Mouse (Mus musculus): ENCODE data around the gene Llph.
"Not testable (repeated sequence)": the region's sequence is repeated elsewhere in the genome, so short reads cannot be mapped to it uniquely, and the experiment has no call there.

Llph gene

GRCm38 (mm10) chr10:120210096-120210495, 16.8 kb upstream of the Llph start:
- in situ Hi-C loops (cut with MboI; ENCODE audit: unreplicated experiment in 2 of 2) = no loop called here

- in situ Hi-C loops (cut with MboI; ENCODE audit: unreplicated experiment in 2 of 2) = not testable (repeated sequence)
Measured at GRCm38 (mm10) chr10:120217099-120217498, 9.8 kb upstream of the Llph start.

DNA sequence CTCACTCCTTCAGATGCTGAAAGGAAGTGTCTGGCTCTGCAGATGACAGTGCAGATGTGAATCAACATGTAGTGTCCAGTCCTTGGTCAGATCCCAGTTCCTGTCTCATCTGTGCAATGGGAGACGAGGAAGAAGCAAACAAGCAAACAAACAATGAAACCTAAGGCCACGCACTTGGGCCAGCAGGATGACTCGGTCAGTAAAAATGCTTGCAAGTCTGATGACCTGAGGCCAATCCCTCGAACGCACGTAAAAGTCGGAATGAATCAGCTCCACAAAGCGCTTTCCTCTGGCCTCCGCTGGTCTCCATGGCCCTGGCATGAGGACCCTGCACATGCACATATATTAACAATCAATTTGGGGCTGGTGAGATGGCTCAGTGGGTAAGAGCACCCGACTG, 7.9 kb upstream of the Llph start:
- in situ Hi-C loops (cut with MboI; ENCODE audit: unreplicated experiment in 2 of 2) = no loop called here

DNA sequence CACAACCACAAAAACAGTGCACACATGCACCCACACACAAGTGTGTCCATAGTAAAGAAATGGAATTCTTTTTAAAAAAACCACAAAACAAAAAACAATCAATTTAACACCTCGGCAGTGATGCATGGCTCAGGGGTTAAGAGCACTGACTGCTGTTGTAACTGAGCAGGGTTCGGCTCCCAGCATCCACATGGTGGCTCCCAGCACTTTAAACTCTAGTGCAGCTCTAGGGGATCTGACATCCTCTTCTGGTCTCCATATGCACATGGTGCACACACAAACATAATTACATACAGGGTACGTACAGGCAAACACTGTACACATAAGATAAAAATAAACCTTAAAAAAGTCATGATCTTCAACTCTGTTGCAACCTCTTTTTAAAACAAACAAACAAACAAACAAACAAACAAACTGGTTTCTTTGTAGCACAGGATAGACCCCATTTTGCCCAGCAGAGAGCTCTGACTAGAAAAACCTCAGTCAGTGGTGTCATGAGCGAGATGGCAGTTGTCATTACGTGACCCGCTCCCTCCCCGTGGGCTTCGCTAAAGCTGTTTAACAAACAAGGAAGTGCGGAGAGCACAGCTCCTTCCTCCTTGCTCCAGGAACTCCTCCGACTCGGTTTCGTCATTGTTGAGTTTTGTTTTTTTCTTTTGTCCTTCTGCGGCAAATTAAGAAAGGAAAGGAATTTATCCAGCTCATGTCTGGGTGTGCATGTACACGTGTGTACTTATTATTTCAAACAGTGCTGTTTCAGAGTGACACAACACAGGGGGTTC, 7.1 kb upstream of the Llph start:
- in situ Hi-C loops (cut with MboI; ENCODE audit: unreplicated experiment in 2 of 2) = no loop called here

GRCm38 (mm10) chr10:120220776-120221175, 6.1 kb upstream of the Llph start:
- in situ Hi-C loops (cut with MboI; ENCODE audit: unreplicated experiment in 2 of 2) = no loop called here

DNA sequence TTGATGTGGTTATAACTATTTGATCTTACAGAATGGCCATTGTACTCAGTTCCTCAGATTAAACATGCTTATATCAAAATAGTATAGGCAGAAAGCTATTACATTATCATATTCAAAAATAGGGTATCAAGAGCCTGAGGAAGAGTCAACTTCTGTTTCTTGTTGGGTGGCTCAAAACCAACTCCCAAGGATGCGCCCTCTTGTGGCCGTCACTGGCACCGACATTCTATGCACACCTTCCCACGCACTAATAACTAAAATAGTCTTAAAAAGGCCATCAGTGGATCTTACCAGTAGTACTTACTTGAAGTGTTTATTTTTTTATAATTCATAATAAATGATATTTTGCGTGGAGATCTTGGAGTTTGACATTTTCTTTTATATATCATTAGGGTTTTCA, 4.8 kb downstream of the Llph start:
- in situ Hi-C loops (cut with MboI; ENCODE audit: unreplicated experiment in 2 of 2) = loop anchor here (5.0 to 25.0 kb wide), 3 partner anchors 819 to 1026 kb away; partner anchors contain the start of gene Cand1 (in 1 of the 2)

GRCm38 (mm10) chr10:120233655-120234367, 6.9 kb downstream of the Llph start:
- in situ Hi-C loops (cut with MboI; ENCODE audit: unreplicated experiment in 2 of 2) = loop anchor here (5.0 to 25.0 kb wide), 3 partner anchors 822 to 1023 kb away; partner anchors contain the start of gene Cand1 (in 1 of the 2)

DNA sequence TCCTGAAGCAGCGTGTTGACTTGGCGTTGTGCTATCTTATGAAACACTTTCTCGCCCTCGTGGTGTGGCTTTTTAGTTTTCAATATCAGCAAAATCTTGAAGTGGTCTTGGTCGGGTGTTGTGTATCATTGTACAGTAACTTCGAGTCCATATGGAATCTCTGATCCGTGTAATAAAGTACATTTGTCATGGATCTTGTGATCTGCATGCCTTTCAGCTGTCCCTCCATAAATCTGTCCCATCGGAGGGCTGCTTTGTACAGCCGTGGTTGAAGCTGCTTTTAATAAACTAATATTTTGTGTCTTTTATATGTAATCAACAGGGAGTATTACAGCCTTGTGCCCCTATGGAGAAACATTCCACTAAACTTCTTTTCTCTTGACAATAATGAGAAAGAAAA, 10.0 kb downstream of the Llph start:
- in situ Hi-C loops (cut with MboI; ENCODE audit: unreplicated experiment in 2 of 2) = loop anchor here (5.0 to 25.0 kb wide), 3 partner anchors 35 to 1000 kb away; partner anchors contain the start of gene Cand1 (in 1 of the 2)

DNA sequence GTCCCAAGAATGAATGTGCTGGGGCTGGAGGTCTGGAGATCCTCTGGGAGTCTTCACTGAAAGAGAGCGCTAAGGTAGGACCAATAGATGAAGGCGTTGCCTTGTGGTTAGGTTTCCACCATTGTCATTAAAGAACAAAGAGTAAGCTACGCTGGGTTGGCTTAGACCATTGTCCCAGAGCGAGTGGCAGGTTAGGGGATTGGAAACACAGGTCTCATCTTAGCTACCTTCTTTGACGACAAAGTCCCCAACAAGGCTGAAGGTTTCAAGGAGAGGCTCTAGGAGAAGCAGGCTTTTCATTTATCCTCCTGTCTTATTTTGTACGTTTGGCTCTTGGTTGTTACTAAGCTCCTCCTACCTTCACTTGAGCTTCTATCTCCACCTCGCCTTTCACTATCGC, 11.4 kb downstream of the Llph start:
- in situ Hi-C loops (cut with MboI; ENCODE audit: unreplicated experiment in 2 of 2) = loop anchor here (5.0 to 25.0 kb wide), 3 partner anchors 34 to 1001 kb away; partner anchors contain the start of gene Cand1 (in 1 of the 2)

DNA sequence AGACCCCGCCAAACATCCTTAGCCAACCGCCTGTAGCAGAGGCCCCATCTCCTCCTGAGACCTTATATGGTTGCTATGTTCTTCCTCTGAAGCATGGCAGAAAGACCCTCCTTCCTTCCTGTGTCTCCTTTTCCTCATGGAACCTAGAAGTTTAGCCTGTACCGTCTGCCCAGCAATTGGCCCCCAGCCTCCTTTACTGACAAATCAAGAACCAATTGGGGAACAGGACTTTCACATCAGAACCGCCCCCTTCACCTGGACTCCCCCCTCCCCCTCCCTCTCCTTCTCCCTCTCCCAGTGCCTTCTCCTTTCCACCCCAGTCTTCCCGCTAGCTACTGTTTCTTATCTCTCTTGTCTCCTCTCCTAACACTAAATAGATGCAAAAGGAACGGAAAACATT, 12.6 kb downstream of the Llph start:
- in situ Hi-C loops (cut with MboI; ENCODE audit: unreplicated experiment in 2 of 2) = loop anchor here (5.0 to 25.0 kb wide), 3 partner anchors 33 to 1002 kb away; partner anchors contain the start of gene Cand1 (in 1 of the 2)

- in situ Hi-C loops (cut with MboI; ENCODE audit: unreplicated experiment in 2 of 2) = loop anchor here (10.0 to 25.0 kb wide), 3 partner anchors 830 to 1012 kb away; partner anchors contain the start of gene Cand1 (in 1 of the 2)
Measured at GRCm38 (mm10) chr10:120242421-120242820, 15.6 kb downstream of the Llph start.

- in situ Hi-C loops (cut with MboI; ENCODE audit: unreplicated experiment in 2 of 2) = loop anchor here (10.0 to 25.0 kb wide), 3 partner anchors 833 to 1009 kb away; partner anchors contain the start of gene Cand1 (in 1 of the 2)
Measured at GRCm38 (mm10) chr10:120245681-120246080, 18.8 kb downstream of the Llph start.

DNA sequence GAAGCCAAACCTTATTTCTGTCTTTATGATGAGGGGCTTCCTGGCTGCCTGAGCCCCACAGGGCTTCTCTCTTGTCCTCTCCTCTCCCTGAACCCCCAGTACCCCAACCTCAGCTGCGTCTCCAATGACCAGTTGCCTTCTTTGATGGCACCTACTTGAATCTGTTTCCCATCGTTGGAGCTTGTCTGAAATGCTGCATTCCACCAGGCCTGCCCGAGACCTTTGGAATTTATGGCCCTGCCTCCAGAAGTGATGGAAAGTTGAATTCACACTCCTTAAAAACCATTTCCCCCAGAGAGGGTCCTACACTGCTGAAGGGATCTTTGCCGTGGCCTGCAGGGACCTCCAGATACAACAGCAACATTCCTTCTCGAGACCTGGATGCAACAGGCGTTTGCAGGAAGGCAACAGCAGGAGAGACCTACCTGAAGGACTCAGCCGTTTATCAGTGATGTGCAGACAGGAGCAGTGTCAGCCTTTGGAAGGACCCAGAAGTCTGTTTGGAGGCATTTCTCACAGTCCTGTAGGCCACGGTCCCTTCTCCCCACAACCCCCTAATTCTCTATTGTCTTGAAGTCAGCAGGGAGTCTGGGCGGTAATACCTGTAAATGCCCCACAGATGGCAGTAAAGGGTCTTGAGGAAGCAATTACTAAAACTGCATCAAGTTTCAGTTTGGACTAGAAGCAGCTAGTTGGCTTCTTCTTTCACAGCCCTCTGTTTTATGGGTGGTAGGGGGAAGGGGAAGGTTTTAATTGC, 20.3 kb downstream of the Llph start:
- in situ Hi-C loops (cut with MboI; ENCODE audit: unreplicated experiment in 2 of 2) = loop anchor here (10.0 to 25.0 kb wide), 3 partner anchors 835 to 1010 kb away; partner anchors contain the start of gene Cand1 (in 1 of the 2)

DNA sequence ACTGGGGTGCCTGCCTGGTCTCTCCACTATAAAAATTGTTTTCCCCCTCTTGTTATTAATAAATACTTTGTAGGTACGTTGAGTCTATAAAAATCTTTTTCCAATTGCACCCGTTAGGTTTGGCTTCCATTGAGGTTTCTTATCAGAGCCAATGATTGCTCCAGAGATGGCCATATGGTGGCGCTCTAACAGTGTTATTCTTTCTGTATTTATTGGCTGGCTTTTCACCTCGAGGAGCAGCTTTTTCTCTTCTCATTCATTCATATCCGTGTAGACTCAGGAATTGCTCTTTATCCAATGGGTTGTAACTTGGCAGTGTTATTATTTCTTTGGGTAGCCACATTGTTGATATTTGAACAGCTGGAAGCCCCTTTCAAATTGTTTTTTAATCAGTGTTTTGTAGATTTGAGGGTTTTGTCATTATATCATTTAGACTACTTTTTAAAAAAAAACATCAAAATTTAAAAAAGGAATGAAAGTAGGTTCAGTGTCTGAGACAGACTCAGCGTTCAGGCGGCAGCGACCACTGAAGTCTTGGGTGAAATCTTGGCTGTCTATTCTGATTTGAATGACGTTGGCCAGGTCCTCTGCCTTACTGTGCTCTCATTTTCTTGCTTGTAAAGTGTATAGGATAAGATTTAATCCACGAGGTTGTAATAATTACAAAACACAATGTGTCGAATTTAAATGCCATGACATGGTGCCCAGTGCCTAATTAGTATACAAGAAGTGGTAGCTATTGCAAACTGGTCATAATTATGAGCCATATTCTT, 24.2 kb downstream of the Llph start:
- in situ Hi-C loops (cut with MboI; ENCODE audit: unreplicated experiment in 2 of 2) = loop anchor here (10.0 to 25.0 kb wide), 4 partner anchors 439 to 786 kb away; partner anchors contain the start of gene Wif1 (in 1 of the 2)

DNA sequence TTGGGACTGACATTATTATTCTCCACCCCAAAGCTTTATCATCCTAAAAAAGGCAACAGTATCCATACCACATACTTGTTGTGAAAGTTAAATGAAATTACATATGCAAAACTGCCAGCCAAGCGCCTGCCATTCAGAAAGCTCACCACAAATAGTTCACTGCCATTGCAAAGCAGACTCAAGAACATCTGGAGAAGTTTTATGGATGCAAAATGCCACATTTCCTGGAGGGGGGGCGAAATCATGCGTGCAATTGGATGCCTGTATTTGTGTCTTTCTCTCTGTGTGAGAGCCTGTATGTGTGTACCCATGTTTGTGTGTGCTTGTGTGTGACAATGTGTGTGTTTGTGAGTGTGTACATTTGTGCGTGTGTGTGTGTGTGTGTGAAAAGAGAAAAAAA, 24.9 kb downstream of the Llph start:
- in situ Hi-C loops (cut with MboI; ENCODE audit: unreplicated experiment in 2 of 2) = loop anchor here (10.0 to 25.0 kb wide), 4 partner anchors 439 to 786 kb away; partner anchors contain the start of gene Wif1 (in 1 of the 2)

GRCm38 (mm10) chr10:120252800-120253199, 25.9 kb downstream of the Llph start:
- in situ Hi-C loops (cut with MboI; ENCODE audit: unreplicated experiment in 2 of 2) = loop anchor here (10.0 to 25.0 kb wide), 4 partner anchors 440 to 785 kb away; partner anchors contain the start of gene Wif1 (in 1 of the 2)

DNA sequence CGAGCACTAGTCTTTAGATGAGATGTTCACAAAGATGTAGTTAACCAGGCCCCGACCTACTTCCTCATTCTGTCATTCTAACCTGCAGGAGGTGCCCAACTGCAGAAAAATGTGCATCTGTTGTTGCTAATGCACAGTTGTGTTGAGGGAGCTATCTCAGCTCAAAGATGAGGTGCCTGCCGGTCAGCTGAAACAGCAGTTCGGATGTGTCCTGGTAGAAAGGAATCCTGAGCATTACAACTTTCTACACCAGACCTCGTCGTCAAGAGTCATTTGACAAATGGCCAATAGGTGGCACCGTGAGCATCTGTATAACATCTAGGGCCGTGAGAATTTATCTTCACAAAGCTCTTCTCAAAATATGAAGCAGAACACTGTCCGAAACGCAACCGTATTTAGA, 30.4 kb downstream of the Llph start:
- in situ Hi-C loops (cut with MboI; ENCODE audit: unreplicated experiment in 2 of 2) = loop anchor here (5.0 to 25.0 kb wide), 5 partner anchors 445 to 780 kb away; partner anchors contain the start of gene Wif1 (in 1 of the 2)

GRCm38 (mm10) chr10:120267790-120268189, 40.9 kb downstream of the Llph start:
- in situ Hi-C loops (cut with MboI; ENCODE audit: unreplicated experiment in 2 of 2) = loop anchor here (25.0 kb wide), 2 partner anchors 455 to 770 kb away; partner anchors contain the start of gene Wif1 (in 1 of the 2)

GRCm38 (mm10) chr10:120269946-120270345, 43.1 kb downstream of the Llph start:
- in situ Hi-C loops (cut with MboI; ENCODE audit: unreplicated experiment in 2 of 2) = loop anchor here (5.0 to 25.0 kb wide), 4 partner anchors 33 to 767 kb away; partner anchors contain the start of gene Wif1 (in 1 of the 2)
